Mouse (Mus musculus) lung, postnatal 0 days (tissue): ENCODE data around the gene Cish.

Source experiments
- CTCF ChIP-seq: IDR thresholded peaks from 2 replicates; pipeline ENCODE4 v1.5.1; 2016; ENCODE audit warnings: antibody characterized with exemption, mild to moderate bottlenecking
- EP300 ChIP-seq: IDR thresholded peaks from 2 replicates; pipeline ENCODE4 v1.6.1; 2016; ENCODE audit warnings: antibody characterized with exemption, mild to moderate bottlenecking, control low read depth

DNA sequence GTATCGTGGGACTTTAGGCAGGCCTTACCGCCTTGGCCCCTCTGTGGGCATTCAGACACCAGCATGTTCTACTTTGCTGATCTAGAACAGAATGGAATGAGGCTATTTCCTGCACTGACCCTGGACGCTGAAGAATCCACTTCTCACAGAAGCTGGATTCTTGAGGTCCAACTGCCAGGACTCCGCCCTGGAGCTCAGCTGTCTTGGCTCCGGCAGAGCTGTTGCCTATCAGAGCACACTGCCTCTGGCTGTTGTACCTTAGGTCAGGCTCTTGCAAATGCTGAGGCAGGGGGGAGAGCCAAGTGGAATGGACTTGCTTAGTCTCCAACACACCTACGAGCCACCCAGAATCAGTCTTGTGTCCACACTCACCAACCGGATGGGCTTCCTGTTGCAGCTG, 30.1 kb downstream of the Cish start:
- TF ChIP-seq CTCF (no peak), EP300 (0 out of 2 replicates have a peak, but pooled peaks have one; percentile 14)
